Mouse (Mus musculus) ovary, postnatal 10 days (tissue): ENCODE results near the gene Osgepl1.
A peak's percentile ranks its signal among the peaks of the same experiment; 100 is the strongest.
"Not testable (repeated sequence)": the region's sequence is repeated elsewhere in the genome, so short reads cannot be mapped to it uniquely, and the experiment has no call there.

ENCODE experiments used
- DNase-seq: peaks from one replicate; pipeline ENCODE4 v3.0.0; 2022; ENCODE audit warnings: low spot score

Gene Osgepl1

GRCm38 (mm10) chr1:53312989-53313967 lies at the start of gene Osgepl1:
TSS of gene Osgepl1 (plus strand) at chr1:53313624.
- peak; percentile 68 for DNase-seq

- DNase-seq, result not testable (repeated sequence)
Measured at GRCm38 (mm10) chr1:53264958-53265612, 48.3 kb upstream of the Osgepl1 start.

- DNase-seq, result no peak
Measured at GRCm38 (mm10) chr1:53269901-53270300, 43.5 kb upstream of the Osgepl1 start.

GRCm38 (mm10) chr1:53272646-53273045 lies 40.8 kb upstream of the Osgepl1 start:
- DNase-seq, result no peak

GRCm38 (mm10) chr1:53291197-53291596 lies 22.2 kb upstream of the Osgepl1 start:
- no peak for DNase-seq

GRCm38 (mm10) chr1:53296581-53297383 lies 16.6 kb upstream of the Osgepl1 start, which contains the start of the genes Pms1, Ormdl1 and Gm28778:
TSS of gene Pms1 (minus strand) at chr1:53297018.
TSS of gene Ormdl1 (plus strand) at chr1:53297095.
TSS of gene Gm28778 (plus strand) at chr1:53297111.
- DNase-seq, result peak; percentile 93

- no peak for DNase-seq
Measured at GRCm38 (mm10) chr1:53300506-53300905, 12.9 kb upstream of the Osgepl1 start.

GRCm38 (mm10) chr1:53321662-53322344 lies 8.4 kb downstream of the Osgepl1 start:
- DNase-seq, result no peak

GRCm38 (mm10) chr1:53323254-53323653 lies 9.8 kb downstream of the Osgepl1 start:
- DNase-seq, result no peak

GRCm38 (mm10) chr1:53324277-53324676 lies 10.9 kb downstream of the Osgepl1 start:
- DNase-seq, result no peak

- no peak for DNase-seq
Measured at GRCm38 (mm10) chr1:53324827-53325494, 11.5 kb downstream of the Osgepl1 start.

- DNase-seq, result not testable (repeated sequence)
Measured at GRCm38 (mm10) chr1:53333527-53333926, 20.1 kb downstream of the Osgepl1 start.

- DNase-seq, result no peak
Measured at GRCm38 (mm10) chr1:53335465-53335864, 22.0 kb downstream of the Osgepl1 start.

- not testable (repeated sequence) for DNase-seq
Measured at GRCm38 (mm10) chr1:53337403-53337802, 24.0 kb downstream of the Osgepl1 start.

GRCm38 (mm10) chr1:53341071-53341470 lies 27.6 kb downstream of the Osgepl1 start:
- DNase-seq, result no peak

- DNase-seq, result peak; percentile 94
Measured at GRCm38 (mm10) chr1:53352327-53353261, 39.2 kb downstream of the Osgepl1 start, which contains the start of the genes Asdurf, Gm28551 and Asnsd1. TSS of gene Asdurf (minus strand) at chr1:53352619. TSS of gene Gm28551 (minus strand) at chr1:53352667. TSS of gene Asnsd1 (minus strand) at chr1:53352752.

GRCm38 (mm10) chr1:53358988-53359387 lies 45.6 kb downstream of the Osgepl1 start:
- no peak for DNase-seq
